Mouse (Mus musculus): ENCODE data around the gene Ggnbp2. TPM values are rescaled to one million over a fixed set of nuclear protein-coding genes. Genes with fewer than 3 reads are reported as not detected.

Ggnbp2 gene
- polyA plus RNA-seq (2012; rRNA removed): 2.3 and 2.8 TPM in 2 replicates

GRCm38 (mm10) chr11:84870337-84871043 lies at the start of gene Ggnbp2:
Ggnbp2 (minus strand) TSS chr11:84870817.

GRCm38 (mm10) chr11:84916053-84916702 lies 45.6 kb upstream of the Ggnbp2 start, which contains the start of gene Znhit3:
Znhit3 (minus strand) TSS chr11:84916366.

GRCm38 (mm10) chr11:84879772-84880464 lies 9.3 kb upstream of the Ggnbp2 start, which contains the start of the genes Myo19 and Pigw:
Myo19 (plus strand) TSS chr11:84880148.
Pigw (minus strand) TSS chr11:84880285.

GRCm38 (mm10) chr11:84828516-84829399 lies 41.9 kb downstream of the Ggnbp2 start, which contains the start of gene Dhrs11:
Dhrs11 (minus strand) TSS chr11:84828994.

GRCm38 (mm10) chr11:84818961-84819692 lies 51.5 kb downstream of the Ggnbp2 start, which contains the start of gene Mrm1:
Mrm1 (minus strand) TSS chr11:84819515.

Other genes with a start within 250 kb of the Ggnbp2 start
- gene Mrm1, start 51.3 kb downstream of the Ggnbp2 start, polyA plus RNA-seq (2012; rRNA removed): 4.8 and 5.2 TPM in 2 replicates
- gene Dhrs11, start 41.8 kb downstream of the Ggnbp2 start, polyA plus RNA-seq (2012; rRNA removed): 28.4 and 34.5 TPM in 2 replicates
- 13.3 and 13.9 TPM in 2 replicates for gene Myo19, start 9.3 kb upstream of the Ggnbp2 start, polyA plus RNA-seq (2012; rRNA removed)
- gene Pigw, start 9.5 kb upstream of the Ggnbp2 start, polyA plus RNA-seq (2012; rRNA removed): 0.39 and 0.43 TPM in 2 replicates
- gene Znhit3, start 45.5 kb upstream of the Ggnbp2 start, polyA plus RNA-seq (2012; rRNA removed): 2.7 and 3.1 TPM in 2 replicates
- gene Car4, start 87.0 kb upstream of the Ggnbp2 start, polyA plus RNA-seq (2012; rRNA removed): 3.5 and 3.8 TPM in 2 replicates